Mouse (Mus musculus) R1 (cell line): ENCODE measurements at regions not wholly inside any gene's neighbourhood (a gene's known extent, or its start where the extent isn't known, plus 50 kb on each side); places are given as distances from the start of the nearest gene placed in this dataset.
A peak's percentile ranks its signal among the peaks of the same experiment; 100 is the strongest.

Source experiments
- DNase-seq: peaks from one replicate; pipeline ENCODE4 v3.0.0-alpha.2; 2018; ENCODE audit warnings: low read depth, low spot score

DNA sequence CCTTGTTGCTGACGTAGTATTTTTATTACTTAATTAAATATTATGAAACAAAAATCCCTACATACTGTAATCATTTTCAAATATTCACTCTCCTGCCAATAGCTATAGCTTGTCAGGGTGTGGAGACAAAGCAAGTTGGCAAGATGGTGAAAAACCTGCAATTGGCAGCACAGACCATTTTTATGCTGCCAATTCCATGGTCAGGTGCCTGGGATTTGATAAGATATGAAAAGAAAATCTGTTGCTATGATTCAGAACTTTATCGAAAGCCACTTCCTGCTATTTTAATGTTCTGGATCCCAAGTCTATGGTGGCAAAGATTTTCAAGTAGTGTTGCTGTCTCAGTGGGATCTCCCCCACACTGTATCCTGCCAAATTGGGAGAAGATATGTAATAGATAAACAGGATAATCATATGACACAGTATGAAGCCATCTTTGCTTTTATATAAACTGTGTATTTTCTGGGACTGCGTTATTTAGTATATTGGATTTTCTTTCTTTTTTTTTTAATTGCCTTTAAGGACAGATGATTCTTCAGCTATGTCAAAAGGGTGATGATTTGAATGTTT lies 165.3 kb upstream of the Lrrc3b start:
- DNase-seq: no peak

DNA sequence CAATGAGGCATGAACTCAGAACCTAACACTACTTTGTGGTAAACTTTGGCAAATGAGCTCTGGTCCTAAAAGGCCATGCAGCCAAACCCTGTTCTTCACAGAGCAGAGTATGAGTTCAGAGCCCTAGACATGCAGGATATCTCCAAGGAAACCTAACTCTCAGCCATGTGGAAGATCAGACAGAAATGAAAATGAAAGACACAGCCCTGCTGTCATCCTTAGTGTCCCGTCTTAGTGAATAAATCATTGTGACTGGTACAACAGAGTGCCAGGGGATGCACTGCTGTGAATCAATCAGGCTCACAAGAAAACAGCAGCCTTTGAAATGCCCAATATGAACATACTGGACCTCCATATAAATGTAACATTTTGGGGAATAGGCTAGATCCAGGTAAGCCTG lies 171.4 kb upstream of the Lrrc3b start:
- DNase-seq: no peak

DNA sequence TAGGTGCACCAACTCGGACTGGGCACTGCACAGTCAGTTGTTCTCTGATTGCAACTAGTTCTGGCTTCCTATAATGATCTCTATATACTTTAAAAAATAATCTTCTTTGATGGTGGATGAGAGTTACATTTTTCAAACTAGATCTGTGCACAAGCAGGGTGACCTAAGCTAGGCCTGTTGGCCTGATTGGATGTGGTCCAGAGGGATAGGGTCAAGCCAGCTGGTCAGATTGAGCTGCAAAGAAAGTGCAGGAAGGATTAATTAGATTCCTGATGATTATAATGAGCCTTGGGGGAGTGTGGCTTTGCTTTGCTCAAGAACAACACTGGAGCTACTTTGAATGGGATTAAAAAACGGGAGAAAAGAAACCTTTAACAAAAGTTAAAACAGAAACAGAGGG lies 195.8 kb upstream of the Lrrc3b start:
- DNase-seq: no peak

GRCm38 (mm10) chr14:15637681-15638080 lies 198.9 kb upstream of the Lrrc3b start:
- DNase-seq: peak; percentile 9

GRCm38 (mm10) chr14:15638869-15639268 lies 200.1 kb upstream of the Lrrc3b start:
- no peak for DNase-seq

GRCm38 (mm10) chr14:15660886-15661285 lies 222.1 kb upstream of the Lrrc3b start:
- no peak for DNase-seq

GRCm38 (mm10) chr14:15672292-15672691 lies 233.5 kb upstream of the Lrrc3b start:
- no peak for DNase-seq

- no peak for DNase-seq
These were observed 238.4 kb upstream of the Lrrc3b start for GRCm38 (mm10) chr14:15677218-15677617.

GRCm38 (mm10) chr14:15679456-15679855 lies 240.7 kb upstream of the Lrrc3b start:
- DNase-seq: peak; percentile 14

- no peak for DNase-seq
These were observed 259.2 kb upstream of the Lrrc3b start for GRCm38 (mm10) chr14:15698001-15698400.

DNA sequence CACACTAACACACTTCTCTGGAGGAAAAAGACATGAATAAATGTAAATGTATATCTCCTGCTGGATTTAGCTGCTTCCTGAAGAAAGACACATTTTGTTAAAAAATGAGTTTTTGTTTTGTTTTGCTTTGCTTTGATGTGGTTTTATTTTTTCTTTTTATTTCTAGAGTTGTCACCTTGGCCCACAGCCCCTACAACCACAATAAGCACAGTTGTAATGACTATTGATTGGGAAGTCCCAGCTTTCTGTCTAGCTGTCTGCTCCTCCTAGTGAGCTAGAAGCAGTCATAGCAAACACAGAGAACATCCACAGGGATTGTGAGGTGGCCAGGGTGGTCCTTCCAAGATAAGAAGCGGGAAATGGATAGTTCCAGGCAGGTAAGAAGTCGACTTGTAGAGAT lies 259.8 kb upstream of the Lrrc3b start:
- DNase-seq: no peak

DNA sequence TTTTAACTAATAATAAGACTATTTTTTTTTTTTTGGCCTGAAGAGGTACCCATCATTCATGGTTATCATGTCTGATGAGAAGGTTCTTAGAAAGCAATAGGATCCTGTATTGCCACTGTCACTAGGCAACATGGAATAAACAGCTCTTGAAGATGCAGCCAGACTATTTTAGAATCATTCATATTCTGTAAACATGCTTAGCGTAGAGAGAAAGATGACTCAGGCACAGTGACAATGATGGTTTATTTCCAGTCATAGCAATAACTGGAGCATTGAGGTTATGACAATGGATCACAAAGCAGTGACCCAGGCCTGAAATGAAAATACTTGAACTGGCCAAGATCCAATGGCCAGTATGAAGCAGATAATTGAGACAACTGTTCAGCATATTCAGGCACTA lies 283.3 kb upstream of the Lrrc3b start:
- no peak for DNase-seq

DNA sequence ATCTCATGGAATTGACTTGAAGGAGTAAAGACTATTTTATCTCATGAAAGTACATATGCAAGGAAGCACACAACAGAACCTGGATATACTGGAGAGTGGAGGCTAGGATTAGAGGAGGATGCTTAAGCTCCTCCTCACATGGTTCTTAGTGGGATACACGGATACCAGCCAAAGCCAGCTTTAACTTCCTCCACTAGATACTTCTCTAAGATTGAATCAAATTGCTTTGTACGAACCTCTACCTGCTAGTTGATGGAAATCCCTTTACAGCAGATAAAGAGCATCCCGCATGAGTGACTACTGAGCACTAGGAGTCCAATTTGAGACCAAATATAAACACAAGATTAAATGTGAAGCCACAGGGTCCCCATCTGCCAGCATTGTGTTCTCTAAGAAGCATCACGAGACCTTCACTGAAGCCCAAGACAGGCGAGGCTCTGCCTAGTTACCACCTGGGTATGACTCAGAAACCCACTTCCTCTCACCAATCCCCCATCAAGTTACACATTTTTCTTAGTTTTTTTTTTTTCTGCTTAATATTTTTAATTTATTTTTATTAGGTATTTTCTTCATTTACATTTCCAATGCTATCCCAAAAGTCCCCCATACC lies 307.9 kb upstream of the Lrrc3b start:
- no peak for DNase-seq

GRCm38 (mm10) chr14:15769846-15770448 lies 331.2 kb upstream of the Lrrc3b start:
- DNase-seq: no peak

- no peak for DNase-seq
These were observed 345.9 kb upstream of the Lrrc3b start for GRCm38 (mm10) chr14:15784727-15785126.

GRCm38 (mm10) chr14:15785230-15785629 lies 346.4 kb upstream of the Lrrc3b start:
- no peak for DNase-seq

GRCm38 (mm10) chr14:15795698-15796097 lies 356.9 kb upstream of the Lrrc3b start:
- no peak for DNase-seq

DNA sequence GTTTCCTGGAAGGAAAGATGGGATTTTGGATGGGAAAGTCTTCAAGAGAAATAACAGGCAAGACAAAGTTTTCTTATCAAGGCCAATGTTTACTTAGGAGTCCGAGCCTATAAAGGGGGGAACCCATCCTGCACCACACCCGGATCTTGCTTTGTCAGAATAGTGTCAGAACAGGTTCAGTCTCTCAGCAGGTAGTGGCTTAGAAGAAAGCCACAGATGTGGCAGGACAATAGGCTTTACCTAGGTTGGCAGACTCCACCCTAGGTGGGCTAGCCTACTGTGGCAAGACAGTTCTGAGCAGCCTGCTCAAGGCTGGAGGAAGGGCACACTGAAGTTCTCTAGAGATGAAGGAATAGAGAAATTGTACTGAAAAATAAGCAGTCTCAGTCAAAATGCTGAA lies 358.2 kb upstream of the Lrrc3b start:
- peak; percentile 90 for DNase-seq

DNA sequence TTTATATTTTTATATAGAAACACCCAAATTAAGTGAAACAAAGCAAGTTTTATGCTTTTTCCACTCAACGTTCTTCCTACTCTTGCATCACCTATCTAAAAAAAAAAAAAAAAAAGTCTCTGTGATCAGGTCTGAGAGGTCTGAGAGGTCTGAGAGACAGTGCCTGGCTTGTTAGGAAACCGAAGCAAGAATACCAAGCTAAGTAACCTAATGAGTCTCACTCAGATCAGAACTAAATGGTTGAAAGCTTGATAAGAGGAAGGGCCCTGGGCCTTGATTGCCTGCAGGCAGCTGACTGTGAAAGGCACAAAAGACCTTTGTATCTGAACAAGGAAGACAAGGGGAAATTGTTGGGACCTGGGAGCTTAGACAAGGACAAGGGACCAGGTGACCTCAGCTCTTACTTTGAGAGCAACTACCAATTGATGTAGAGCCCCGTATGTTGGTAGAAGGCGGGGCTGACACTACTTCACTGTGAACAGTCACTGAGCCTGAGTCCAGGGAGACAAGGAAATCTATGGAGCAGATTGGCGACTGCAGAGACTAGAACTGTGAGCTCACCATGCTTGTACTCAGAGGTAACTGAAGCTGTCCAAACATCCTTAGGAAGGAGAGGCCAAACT lies 362.8 kb upstream of the Lrrc3b start:
- peak; percentile 29 for DNase-seq

GRCm38 (mm10) chr14:15809083-15809482 lies 370.3 kb upstream of the Lrrc3b start:
- no peak for DNase-seq

GRCm38 (mm10) chr14:15841390-15842023 lies 402.7 kb upstream of the Lrrc3b start:
- no peak for DNase-seq

DNA sequence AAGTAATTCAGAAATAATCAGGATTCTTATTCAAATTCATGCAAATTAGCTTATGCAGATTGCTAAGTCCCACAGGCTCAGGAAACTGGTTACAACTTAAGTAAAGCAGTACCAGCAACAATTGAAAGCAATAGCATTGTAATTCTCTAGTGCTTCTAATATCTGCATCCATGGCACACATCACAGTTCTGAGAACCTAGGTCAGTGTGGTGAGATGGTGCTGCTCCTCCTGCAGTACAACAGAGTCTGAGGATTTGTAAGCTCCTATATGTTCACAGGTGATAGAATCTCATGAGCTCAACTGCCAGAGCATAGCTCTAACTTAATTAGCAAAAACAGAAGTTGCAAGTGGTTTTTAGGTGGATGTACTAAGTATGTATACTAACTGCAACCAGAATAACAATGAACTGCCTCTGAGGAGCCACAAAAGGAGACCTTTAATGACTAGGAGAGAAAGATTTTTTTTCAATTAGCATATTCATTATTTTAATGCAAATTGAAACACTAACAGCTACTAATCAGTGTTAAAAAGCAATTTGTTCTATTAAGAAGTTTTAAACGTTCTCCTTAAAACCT lies 403.3 kb upstream of the Lrrc3b start:
- DNase-seq: peak; percentile 5
